In genomic region chr2:178208186-178208600, GRCm38 (mm10) we compare ENCODE assay signal across 20 mouse cellular contexts.
A peak's percentile ranks its signal among the peaks of the same experiment; 100 is the strongest.
DNase-seq lines count a peak whose midpoint lies in the region; ATAC-seq and TF ChIP-seq lines count a peak whose summit lies in the region.
"Had no signal": no experiment of that assay in that cellular context is flagged by ENCODE, and none has a peak within 500 bp of the region (broad histone marks: within the 10 kb centered on the region; RNA-seq: fewer than 3 reads in every experiment).

No protein-coding gene starts in this region.

- H3K27me3 ChIP-seq in heart, postnatal 0 days (ENCODE audit: control insufficient read depth, insufficient read depth, low read length) = no peaks in the 10 kb centered on the region
- H3K27me3 ChIP-seq: embryonic facial prominence, embryonic 13.5 days; hindbrain, embryonic 13.5 days; kidney, embryonic 15.5 days; limb, embryonic 12.5 days had no signal

- 0 out of 2 replicates have a peak, but pooled peaks cover 5% of the 10 kb centered on the region for H3K4me1 ChIP-seq in heart, postnatal 0 days (ENCODE audit: control insufficient read depth, insufficient read depth)
- H3K4me1 ChIP-seq: forebrain, embryonic 10.5 days; hindbrain, embryonic 13.5 days; kidney, embryonic 15.5 days had no signal

- peak; percentile 82 for ATAC-seq in heart, postnatal 0 days (ENCODE audit: insufficient read depth, low read depth)
- ATAC-seq: midbrain, embryonic 16.5 days had no signal

- DNase-seq in frontal cortex, postnatal 36 days (ENCODE audit: low spot score in 2 of 2) = peak; percentile 51 to 59
- DNase-seq in frontal cortex, postnatal 10 days (ENCODE audit: low spot score in 2 of 2) = no peak
- peak; percentile 83 for DNase-seq in brain, adult 2 months (ENCODE audit: low read depth, low spot score)
- DNase-seq in heart, adult 9 months (ENCODE audit: low spot score in 2 of 2) = peak; percentile 55 to 72
- DNase-seq in heart, postnatal 0 days (ENCODE audit: low spot score) = peak; percentile 65
- DNase-seq in liver = no peak
- no peak for DNase-seq in retina, postnatal 1 day
- DNase-seq in urinary bladder, postnatal 14 days (ENCODE audit: low spot score) = no peak
- DNase-seq: adrenal gland, adult 2 months; cerebellum, adult 11 months; gastrocnemius, postnatal 36 days; layer of hippocampus, postnatal 36 days; lung, postnatal 10 days; thymus, postnatal 25 days had no signal

- TF ChIP-seq CTCF in heart, postnatal 0 days (IDR thresholded peaks at IDR 0.05; ENCODE audit: low read depth) = no peak

- H3K27ac ChIP-seq in heart, postnatal 0 days (ENCODE audit: low read depth) = peak overlapping the region; percentile 56
- H3K27ac ChIP-seq: embryonic facial prominence, embryonic 13.5 days; forebrain, embryonic 10.5 days; hindbrain, embryonic 13.5 days; kidney, embryonic 15.5 days; limb, embryonic 12.5 days had no signal

- no peaks in the 10 kb centered on the region for H3K9me3 ChIP-seq in heart, postnatal 0 days (replicated peaks; ENCODE audit: control insufficient read depth, low read length)
- H3K9me3 ChIP-seq: embryonic facial prominence, embryonic 13.5 days; forebrain, embryonic 10.5 days; hindbrain, embryonic 13.5 days; kidney, embryonic 15.5 days; limb, embryonic 12.5 days had no signal

- H3K9ac ChIP-seq in heart, postnatal 0 days (replicated peaks; ENCODE audit: low read depth, low read length) = no peak overlapping the region
- H3K9ac ChIP-seq: embryonic facial prominence, embryonic 13.5 days; hindbrain, embryonic 13.5 days; kidney, embryonic 15.5 days; limb, embryonic 12.5 days had no signal

- no peaks in the 10 kb centered on the region for H3K36me3 ChIP-seq in heart, postnatal 0 days (replicated peaks; ENCODE audit: control insufficient read depth, insufficient read depth, low read length)
- H3K36me3 ChIP-seq: embryonic facial prominence, embryonic 13.5 days; forebrain, embryonic 10.5 days; hindbrain, embryonic 13.5 days; kidney, embryonic 15.5 days; limb, embryonic 12.5 days had no signal

- 30% methylated on average over 5 of the region's 5 CpGs for WGBS in heart, postnatal 0 days

- no peak overlapping the region for H3K4me3 ChIP-seq in heart, postnatal 0 days (ENCODE audit: low read depth, low read length)
- H3K4me3 ChIP-seq: embryonic facial prominence, embryonic 13.5 days; forebrain, embryonic 10.5 days; hindbrain, embryonic 13.5 days; kidney, embryonic 15.5 days; limb, embryonic 12.5 days had no signal

- TF ChIP-seq EP300 in heart, postnatal 0 days (IDR thresholded peaks at IDR 0.05; ENCODE audit: low read depth) = no peak

- H3K4me2 ChIP-seq in heart, postnatal 0 days (ENCODE audit: low read depth, low read length) = no peak overlapping the region
- H3K4me2 ChIP-seq: embryonic facial prominence, embryonic 13.5 days; hindbrain, embryonic 13.5 days; kidney, embryonic 15.5 days; limb, embryonic 12.5 days had no signal

Comparison
In these comparisons a context has a peak if more than half of its experiments do, and no peak if none do; other contexts are left out.
1. DNase-seq: peak in frontal cortex, postnatal 36 days (2 of 2), brain, adult 2 months (single experiment), heart, adult 9 months (2 of 2) and heart, postnatal 0 days (single experiment); none in frontal cortex, postnatal 10 days (0 of 2), liver (single experiment), retina, postnatal 1 day (single experiment) and urinary bladder, postnatal 14 days (single experiment).